Mouse (Mus musculus) adrenal gland, adult 8-10 months (tissue): ENCODE measurements around the gene Tagln2. TPM values are rescaled to one million over a fixed set of nuclear protein-coding genes. Genes with fewer than 3 reads are reported as not detected.

ENCODE experiments used
- DNase-seq: peaks from one replicate; pipeline ENCODE4 v3.0.0; 2022
- total RNA-seq, 4 experiments: library from RNA; stranded (reverse); gene quantifications; 2 replicates each; pipeline ENCODE4 v1.2.4; 2022

Gene Tagln2
- total RNA-seq, 4 experiments from 2014 or later = 68.5 to 90.2 (median 77.9) TPM

DNA sequence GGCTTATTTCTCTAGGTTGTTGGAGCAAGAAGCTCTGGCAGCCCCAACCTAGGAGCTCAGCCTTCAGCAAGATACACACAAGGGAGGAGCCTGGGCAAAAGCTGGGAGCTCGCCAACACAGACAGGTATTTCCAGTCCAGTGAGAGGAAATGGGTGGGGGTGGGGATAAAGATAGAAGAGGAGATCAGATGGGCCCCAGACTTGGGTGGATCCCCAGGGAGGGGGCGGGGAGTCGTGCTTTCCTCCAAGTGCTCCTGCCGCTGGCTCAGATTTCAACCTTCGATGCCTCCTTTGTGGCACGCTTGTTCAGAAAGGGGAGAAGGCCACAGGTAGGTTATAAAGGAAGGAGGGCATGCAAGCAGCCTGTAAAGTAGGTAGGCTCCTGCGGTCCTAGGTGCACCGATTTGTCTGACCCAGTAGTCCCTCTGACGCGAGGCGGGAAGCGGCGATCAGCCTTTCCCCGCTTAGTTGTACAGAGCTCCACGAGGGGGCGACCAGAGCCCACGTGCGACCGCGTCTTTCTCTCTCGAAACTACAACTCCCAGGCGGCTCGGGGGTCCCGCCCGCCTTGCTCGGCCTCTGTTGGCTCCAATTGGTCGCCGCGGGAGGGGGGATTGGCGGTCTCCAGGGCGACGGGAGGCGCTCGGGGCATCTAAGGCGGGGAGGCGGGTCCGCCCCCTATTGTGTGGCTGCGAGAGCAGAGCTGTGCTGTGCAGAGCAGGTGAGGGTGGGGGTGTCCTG lies 18.1 kb upstream of the Tagln2 start, which contains the start of gene Igsf9:
Gene Igsf9, plus strand, starts transcription at position 249 of the 741 bp plus-strand sequence.
- peak; percentile 74 for DNase-seq

DNA sequence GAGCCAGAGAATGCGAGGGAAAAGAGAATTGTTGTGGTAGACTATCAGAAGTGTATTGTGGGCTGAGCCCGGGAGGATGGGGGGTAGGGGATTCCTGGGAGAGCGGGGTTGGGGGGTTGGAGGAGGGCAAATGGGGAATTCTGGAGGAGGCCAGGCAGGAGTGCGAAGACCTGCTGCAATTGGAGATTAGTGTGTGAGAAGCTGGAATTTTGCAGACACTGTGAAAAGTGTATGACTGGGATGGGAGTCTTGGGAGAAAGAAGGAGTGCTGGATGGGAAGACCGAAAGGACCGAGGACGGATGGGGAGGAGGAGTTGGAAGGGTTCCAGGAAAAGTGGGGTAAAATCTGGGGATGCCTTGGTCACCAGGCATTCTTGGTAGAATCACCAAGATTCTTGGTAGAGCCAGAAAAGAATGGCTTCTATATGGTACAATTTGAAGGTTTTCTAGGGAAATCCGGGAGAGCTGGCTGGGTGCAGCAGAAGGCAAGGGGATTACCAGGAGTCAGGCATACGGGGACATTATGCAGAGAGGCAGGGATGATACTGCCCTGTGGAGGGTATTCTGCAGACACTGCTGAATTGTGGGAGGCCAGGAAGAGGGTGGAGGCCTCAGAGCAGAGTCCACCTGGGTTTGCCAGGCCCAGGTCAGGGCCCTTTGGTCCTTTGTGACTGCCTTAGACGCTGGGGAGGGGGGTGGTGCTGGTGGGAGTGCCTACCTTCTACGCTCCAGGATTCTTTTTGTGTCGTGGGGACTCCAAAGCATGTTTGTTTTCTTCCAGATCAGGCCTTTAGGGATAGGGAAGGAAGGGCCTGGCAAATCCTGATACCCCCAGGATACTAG lies 17.1 kb upstream of the Tagln2 start:
- no peak for DNase-seq

DNA sequence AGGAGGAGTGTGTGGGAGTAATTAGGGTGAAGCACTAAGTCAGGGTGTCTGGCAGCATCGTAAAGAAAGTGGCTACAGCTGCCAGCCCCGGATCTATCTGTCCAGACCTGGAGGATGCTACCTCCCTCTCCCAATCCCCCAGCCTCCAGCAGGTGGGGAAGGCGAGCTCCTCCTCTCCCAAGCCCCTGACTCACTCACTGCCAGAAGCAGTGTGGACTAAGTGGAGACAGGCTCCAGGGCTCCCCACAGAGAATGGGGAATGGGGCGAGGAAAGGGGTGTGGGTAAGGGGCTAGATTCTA lies 16.5 kb upstream of the Tagln2 start:
- no peak for DNase-seq

DNA sequence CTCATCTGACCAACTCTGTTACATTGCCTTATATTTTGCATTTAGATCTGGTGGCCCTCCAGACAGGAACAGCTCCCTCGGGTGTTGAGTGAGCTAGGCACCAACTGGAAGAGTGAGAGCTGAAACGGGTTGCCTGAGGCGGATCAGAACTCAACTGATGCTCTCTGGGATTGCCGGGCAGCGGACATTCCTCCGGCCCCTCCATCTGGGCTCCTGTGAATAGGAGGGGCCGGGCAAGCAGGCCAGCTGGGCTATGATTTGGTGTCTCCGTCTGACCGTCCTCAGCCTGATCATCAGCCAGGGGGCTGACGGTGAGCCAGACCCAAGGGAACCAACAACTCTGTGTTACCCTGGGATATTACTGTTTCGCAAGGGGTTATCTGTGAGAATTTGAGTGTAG lies 15.6 kb upstream of the Tagln2 start:
- no peak for DNase-seq

DNA sequence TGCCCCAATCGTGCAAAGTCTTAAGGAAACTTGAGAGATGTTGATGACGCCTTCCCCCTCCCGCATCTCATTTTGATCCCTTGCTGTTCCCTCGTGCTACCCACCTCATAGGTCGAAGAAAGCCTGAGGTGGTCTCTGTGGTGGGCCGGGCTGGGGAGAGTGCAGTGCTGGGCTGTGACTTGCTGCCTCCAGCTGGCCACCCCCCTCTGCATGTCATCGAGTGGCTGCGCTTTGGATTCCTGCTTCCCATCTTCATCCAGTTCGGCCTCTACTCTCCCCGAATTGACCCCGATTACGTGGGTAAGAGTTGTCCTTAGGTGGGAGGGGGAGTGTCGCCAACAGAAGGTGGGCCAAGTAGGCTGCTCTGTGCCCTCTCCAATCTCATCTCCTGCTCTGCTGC lies 15.2 kb upstream of the Tagln2 start:
- no peak for DNase-seq

DNA sequence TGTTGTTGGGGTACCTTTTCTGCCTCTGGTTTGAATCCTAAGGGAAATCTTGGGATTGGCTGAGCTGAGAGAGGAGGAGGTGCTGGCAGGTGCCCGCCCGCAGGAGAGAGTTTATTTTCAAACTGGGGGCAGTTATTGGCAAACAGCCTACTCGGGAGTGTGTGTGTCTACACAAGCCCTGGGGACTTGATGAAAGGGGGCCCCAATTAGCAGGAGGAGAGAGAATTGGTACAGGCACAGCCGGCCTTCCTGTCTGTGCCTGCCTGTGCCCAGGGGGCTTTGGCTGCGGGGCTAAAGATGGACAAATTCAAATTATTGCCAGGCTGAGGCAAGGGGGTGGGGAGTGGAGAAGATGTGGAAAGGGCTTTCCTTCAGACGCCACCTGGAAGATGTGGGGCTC lies 14.0 kb upstream of the Tagln2 start:
- no peak for DNase-seq

DNA sequence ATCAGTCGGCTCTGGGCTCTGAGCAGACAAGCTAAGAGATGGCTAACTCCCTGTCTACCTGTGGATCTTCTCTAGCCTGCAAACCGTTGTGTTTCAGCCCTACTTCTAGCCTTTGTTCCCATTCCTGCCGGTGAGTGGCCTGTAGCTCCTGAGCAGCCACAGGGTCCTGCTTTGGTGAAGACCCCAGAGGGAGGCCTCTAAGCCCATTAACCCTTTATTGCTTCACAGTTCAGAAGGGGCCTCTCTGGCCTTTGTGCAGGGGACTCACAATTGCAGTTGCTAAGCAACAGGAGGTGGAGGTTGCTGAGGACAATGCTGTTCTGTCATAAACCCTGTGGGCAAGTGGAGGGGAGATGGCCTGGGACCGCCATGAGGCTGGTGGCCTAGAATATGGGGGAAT lies 13.6 kb upstream of the Tagln2 start:
- no peak for DNase-seq

DNA sequence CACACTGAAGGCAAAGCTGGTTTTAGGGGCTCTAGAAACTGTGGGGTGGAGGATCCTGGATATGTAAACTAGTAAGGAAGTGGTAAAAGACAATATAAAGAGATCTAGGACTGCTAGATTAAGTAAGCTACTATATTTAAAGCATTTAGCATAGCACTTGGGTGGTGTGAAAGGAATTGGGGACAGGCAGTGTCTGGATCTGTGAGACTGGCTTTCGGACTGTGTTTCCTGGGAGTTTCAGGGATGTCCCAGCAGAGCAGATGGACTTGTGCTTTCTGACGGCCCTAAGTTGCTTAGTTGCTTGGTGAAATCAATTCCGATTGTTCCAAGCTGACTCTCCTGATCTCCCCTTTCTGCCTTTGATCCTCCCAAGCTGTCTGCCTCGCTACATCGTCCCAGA lies 13.2 kb upstream of the Tagln2 start:
- DNase-seq = no peak

DNA sequence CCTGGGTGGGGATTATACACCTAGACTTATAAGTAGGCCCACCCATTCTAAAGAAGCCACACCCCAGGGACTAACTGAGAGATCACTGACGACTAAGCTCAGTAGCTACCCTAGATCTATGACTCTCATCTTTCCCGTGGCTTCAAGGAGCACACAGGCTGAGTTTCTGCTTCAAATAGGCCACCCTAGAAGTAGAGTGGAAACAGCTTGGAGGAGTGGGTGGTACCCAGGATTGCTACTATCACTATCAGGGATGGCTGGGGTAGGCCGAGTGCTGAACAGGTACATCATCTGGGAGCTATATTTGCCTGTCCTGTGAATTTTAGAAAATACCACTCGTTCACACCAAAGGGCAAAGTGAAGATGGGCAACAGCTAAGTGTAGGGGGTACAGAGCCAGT lies 12.0 kb upstream of the Tagln2 start:
- no peak for DNase-seq

DNA sequence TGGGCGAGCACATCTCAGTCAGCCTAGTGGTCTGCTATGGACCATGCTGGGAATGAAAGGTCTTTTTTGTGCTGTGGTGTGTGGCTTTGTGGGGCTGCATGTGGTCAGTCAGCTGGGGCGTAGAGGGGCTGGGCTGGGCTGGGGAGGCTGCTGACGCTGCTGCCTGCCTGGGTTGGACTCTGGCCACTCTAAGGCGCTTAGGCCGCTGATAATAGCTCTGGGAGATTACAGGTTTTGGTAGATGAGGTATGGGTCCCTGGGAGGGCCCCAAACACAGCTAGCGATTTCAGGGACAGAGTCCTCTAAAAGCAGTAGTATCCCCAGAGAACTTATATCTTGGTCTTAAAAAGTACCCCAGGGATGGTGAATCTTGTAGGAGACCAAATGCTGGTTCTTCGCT lies 11.0 kb upstream of the Tagln2 start:
- no peak for DNase-seq

DNA sequence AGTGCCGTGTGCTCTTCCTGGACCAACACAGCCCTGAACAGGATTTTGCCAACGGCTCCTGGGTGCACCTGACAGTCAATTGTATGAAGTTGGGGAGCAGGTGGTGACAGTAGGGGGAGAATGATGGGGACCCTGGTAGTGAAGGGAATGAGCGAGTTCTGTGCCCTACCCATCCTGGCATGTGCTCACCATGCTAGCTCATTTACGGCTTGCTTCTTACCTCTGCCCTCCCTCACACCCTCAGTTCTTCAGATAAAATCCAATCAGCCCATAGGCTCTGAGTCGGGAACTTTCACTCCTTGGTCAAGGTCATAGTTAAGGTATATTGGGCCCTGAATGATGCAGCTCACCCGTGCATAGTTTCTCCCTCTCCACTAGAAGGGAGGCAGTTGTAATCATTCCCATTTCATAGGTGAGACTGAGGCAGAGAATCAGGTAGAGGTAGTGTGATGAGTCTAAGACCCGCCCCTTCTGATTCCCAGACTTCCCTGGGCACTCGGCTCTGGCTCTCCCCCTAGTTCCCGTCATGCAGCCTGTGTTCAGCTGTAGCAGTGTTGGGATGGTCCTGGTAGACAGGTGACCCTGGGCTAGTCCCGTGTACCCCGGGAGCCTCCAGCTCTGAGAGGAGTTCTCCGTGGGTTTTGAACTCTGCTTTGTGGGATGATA lies 10.1 kb upstream of the Tagln2 start:
- DNase-seq = no peak

DNA sequence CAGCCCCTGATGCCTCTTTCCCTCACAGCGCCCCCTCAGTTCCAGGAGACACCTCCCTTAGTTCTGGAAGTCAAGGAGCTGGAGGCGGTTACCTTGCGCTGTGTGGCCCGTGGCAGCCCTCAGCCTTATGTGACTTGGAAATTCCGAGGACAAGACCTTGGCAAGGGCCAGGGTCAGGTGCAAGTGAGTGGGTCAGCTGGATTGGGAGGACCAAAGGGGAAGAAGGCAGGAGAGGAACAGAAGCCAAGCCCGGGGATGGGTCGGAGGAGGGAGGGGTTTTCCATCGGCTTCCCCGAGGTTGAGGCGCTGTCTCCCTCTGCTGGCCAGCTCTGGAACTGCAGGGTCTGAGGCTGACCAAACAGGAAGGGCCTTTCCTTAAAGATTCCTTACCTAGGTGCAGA lies 9.6 kb upstream of the Tagln2 start:
- peak; percentile 67 for DNase-seq

DNA sequence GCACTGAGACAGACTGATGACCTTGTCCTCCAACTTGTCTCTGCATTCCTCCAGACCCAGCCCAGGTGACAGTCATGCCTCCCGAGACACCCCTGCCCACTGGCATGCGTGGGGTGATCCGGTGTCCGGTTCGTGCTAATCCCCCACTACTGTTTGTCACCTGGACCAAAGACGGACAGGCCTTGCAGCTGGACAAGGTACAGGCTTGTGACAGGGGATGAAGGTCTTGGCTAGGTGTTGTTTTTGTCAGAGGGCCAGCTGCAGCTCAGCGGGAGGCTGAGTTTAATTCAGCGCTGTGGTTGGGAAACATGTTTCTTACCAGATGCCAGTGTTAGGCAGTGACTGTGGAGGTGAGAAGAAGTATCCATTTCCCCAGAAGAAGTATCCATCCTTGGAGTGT lies 7.8 kb upstream of the Tagln2 start:
- DNase-seq = no peak

DNA sequence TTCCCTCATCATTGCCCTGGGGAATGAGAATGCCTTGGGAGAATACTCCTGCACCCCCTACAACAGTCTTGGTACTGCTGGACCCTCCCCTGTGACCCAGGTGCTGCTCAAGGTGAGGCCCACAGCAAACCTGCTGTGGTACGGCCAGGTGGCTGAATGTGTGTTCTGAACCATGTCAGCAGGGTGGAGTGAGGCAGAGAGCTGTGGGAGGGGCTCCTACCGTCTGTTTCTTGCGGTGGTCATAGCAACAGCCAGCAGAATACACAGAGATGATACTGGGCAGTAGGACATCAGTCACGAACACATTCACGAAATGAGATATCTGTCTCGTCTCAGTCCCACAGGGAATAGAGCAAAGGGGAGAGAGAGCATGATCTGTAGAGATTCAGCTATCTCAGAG lies 6.3 kb upstream of the Tagln2 start:
- DNase-seq = no peak

DNA sequence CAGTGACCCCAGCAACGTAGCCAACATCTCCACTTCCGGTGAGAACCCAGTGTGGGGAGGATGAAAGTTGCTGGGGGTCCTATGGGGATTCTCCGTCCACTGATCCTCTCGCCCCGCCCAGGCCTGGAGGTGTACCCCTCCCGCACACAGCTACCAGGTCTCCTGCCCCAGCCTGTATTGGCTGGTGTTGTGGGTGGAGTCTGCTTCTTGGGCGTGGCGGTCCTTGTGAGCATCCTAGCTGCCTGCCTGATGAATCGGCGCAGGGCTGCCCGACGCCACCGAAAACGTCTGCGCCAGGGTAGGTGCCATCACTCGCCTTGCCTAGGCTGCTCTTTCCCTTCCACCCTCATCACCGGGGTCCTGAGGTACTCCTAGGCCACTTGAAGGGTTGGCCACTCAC lies 3.8 kb upstream of the Tagln2 start:
- DNase-seq = no peak

DNA sequence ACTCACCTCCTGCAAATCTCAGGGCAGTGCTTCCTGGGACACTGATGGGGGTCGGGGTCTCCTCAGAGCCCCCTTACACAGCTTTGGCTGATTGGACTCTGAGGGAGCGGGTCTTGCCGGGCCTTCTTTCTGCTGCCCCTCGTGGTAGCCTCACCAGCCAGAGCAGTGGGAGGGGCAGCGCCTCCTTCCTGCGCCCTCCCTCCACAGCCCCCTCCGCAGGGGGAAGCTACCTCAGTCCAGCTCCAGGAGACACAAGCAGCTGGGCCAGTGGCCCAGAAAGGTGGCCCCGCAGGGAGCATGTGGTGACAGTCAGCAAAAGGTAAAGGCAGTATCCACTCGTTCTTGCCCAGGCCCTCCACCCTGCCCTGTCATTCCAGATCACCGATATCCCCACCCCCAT lies 2.4 kb upstream of the Tagln2 start:
- DNase-seq = no peak

DNA sequence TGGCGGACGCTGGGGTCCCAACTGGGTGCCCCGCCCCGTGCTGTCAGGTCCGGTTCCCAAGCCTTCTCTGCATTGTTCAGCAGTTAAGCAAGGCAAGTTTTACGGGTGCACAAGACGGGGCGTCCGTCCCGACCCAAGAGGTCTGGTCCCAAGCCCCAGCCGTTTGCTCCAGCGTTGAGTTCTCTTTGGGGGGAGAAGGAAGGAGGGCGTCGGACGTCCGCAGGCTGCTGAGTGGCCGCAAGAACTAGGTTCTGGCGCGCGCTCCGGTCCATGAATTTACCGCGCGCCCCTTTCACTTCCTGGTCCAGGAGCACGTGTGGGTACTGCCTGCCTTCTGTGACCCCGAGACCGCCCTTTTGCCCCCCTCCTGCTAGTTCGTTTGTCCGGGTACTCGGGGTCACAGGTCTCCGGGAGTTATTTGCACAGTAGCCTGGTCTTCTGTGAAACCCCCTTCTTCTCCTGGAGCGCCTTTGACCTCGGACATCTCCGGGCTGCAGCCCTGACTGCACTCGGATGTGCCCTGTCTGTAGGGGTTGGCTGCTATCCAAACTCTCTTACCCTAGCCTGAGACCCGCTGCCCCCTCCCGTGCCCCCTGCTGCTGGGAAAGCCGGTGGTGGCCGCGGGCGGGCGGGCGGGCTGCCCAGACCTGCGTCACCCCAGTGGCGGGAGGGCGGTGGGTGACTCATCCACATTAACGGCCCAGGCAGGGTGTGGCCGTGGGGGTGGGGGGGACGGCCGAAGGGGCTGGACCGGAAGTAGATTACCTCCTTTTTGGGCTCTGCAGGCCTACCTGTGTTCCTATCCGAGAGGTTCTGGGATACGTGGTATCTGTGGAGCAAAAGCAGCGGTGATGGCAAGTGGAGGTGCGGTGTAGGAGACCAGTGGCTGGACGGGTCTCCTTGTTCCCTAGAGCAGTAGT lies 864 bp downstream of the Tagln2 start:
- DNase-seq = peak; percentile 52

DNA sequence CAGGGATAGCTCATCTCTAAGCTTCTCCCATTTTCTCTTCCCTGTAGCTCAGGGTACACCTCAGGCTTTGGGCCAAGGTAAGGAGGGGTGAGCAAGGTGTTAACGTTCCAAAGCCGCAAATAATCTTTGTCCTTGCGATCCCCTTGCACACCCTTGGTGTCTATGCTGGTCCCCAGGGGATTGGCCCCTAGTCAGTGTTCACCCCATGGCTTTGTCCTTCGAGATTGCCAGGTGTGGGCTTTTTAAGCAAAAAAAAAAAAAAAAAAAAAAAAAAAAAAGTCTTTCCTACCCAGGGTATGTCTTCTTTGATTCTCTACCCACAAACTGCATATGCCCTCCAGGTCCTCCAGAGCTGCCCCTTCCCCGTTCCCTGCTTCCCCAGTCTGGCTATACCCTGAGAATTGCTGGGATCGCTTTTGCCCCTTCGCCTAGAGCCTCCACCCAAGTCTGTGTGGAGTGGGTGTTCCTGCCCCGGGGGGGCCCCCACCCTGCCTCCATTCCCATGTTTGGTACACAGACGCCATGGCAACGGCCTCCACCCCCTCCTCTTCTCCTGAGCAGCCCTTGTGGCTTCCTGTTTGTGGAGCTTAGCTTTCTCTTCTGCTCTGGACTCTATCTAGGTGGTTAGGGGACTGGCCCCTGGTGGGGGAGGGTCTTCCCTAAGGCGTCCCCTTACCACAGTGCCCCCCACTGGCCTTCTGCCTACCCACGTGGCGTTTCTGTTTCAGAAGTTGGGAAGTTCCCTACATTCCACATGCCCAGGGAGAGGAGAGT lies 1.7 kb downstream of the Tagln2 start:
- DNase-seq = peak; percentile 48

DNA sequence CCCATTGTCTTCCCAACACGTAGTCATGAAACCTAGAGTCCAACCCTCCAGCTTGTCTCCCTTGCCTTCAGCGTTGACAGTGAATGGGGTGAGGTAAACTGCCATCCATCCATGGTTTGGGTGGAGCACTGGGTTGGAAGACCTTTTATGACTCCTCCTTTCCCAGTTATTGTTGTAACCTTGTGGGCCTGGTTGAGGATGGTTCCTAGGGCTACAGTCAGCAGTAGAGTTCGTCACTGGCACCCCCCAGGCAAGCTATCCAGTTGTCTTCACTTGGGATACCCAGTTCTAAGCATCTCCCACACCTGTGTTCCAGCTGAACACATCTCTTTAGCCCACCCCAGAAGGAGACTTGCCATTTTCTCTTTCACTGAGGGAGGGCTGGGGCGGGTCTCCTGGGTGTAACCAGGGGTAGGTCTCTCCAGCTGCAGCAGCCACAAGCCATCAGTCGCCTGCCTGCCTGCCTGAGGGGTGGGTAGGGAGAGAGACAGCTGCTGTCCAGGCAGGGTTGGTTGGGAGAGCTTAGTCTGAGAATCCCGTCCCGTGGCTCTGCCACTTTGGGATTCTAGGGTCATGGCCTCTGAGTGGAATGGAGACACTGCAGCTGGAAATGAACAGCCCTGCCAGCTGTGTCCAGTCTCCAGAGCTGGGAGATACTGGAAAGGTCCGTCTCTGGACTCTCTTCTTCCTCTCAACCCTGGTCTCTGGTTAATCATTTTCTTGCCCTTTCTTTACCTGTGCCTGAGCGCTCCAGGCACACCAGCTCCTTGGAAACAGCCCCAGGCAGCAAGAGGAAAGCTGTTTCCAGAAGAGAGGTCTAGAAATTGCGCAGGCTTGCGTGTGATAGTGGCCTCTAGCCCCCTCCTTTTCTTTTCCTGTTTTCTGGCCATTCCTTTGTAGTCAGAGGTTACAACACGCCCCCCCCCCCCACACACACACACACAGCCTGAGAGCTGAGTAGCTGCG lies 2.6 kb downstream of the Tagln2 start:
- DNase-seq = no peak
